Mouse (Mus musculus) hindbrain, embryonic 14.5 days (tissue): ENCODE results near the gene Kcnj6. TPM values are rescaled to one million over a fixed set of nuclear protein-coding genes. Genes with fewer than 3 reads are reported as not detected.
A peak's percentile ranks its signal among the peaks of the same experiment; 100 is the strongest.
"Not testable (repeated sequence)": the region's sequence is repeated elsewhere in the genome, so short reads cannot be mapped to it uniquely, and the experiment has no call there.

ENCODE experiments used
- ATAC-seq: fragments of 200-750 bp; cut with Nextera tagmentation; 2 replicates; pipeline ENCODE4 v1.8.0; 2017; ENCODE audit warnings: moderate number of reproducible peaks, mild to moderate bottlenecking, moderate TSS enrichment, moderate library complexity; ENCODE audit not compliant: low FRiP score
- DNase-seq: peaks from one replicate; pipeline ENCODE4 v3.0.0-alpha.2; 2015; ENCODE audit warnings: low spot score
- H3K27ac ChIP-seq: fragments of 300-500 bp; sonication (generic); 2 replicates; pipeline ENCODE4 v1.5.1; 2014; ENCODE audit warnings: mild to moderate bottlenecking, moderate library complexity
- H3K27me3 ChIP-seq: fragments of 300-500 bp; sonication (generic); 2 replicates; pipeline ENCODE4 v1.6.1; 2014; ENCODE audit warnings: mild to moderate bottlenecking, low read length, mixed read lengths; ENCODE audit not compliant: control insufficient read depth, insufficient read depth
- H3K36me3 ChIP-seq: fragments of 300-500 bp; sonication (generic); replicated peaks from 2 replicates; pipeline ENCODE4 v1.6.1; 2014; ENCODE audit not compliant: control insufficient read depth, insufficient read depth
- H3K4me1 ChIP-seq: fragments of 300-500 bp; sonication (generic); replicated peaks from 2 replicates; pipeline ENCODE4 v1.6.1; 2014; ENCODE audit warnings: antibody characterized with exemption, low read length, mixed read lengths; ENCODE audit not compliant: control insufficient read depth, insufficient read depth
- H3K4me2 ChIP-seq: fragments of 300-500 bp; sonication (generic); replicated peaks from 2 replicates; pipeline ENCODE4 v1.6.1; 2014; ENCODE audit warnings: mild to moderate bottlenecking, moderate library complexity
- H3K4me3 ChIP-seq: fragments of 300-500 bp; sonication (generic); replicated peaks from 2 replicates; pipeline ENCODE4 v1.5.1; 2014; ENCODE audit warnings: mild to moderate bottlenecking, low read length
- H3K9ac ChIP-seq: fragments of 300-500 bp; sonication (generic); 2 replicates; pipeline ENCODE4 v1.6.1; 2014
- H3K9me3 ChIP-seq: fragments of 300-500 bp; sonication (generic); 2 replicates; pipeline ENCODE4 v1.6.1; 2016; ENCODE audit warnings: low read length; ENCODE audit not compliant: control insufficient read depth
- WGBS: fragments of 180-500 bp; shearing (Covaris S2); extraction: QIAGEN DNeasy Blood & Tissue Kit; methylation state at CpG from one replicate; pipeline ENCODE4 v1.1.7; 2014; 5-methylcytosine and 5-hydroxymethylcytosine counted together
- polyA plus RNA-seq: library from polyadenylated mRNA; unstranded; fragments of >200 nt; fragmentation: Nextera tagmentation; extraction: Ambion mirVana; gene quantifications from 2 replicates; pipeline ENCODE4 v1.2.1, GENCODE M21; 2014

The Kcnj6 gene
- polyA plus RNA-seq, 1 experiment from 2014 or later = 3.4 TPM

GRCm38 (mm10) chr16:94816391-94816790, 181.1 kb downstream of the Kcnj6 start:
- no peak overlapping the region for H3K4me3 ChIP-seq
- no peaks in the 10 kb centered on the region for H3K36me3 ChIP-seq
- no peak overlapping the region for H3K27ac ChIP-seq
- no peak overlapping the region for H3K9ac ChIP-seq
- ATAC-seq (peak; percentile 17; the same call in 1 of the 2 replicates), DNase-seq (peak; percentile 81)
- H3K9me3 ChIP-seq = peaks cover 18% of the 10 kb centered on the region
- no peaks in the 10 kb centered on the region for H3K27me3 ChIP-seq
- H3K4me2 ChIP-seq = no peak overlapping the region
- H3K4me1 ChIP-seq = no peaks in the 10 kb centered on the region
- WGBS = 23% methylated on average over 6 of the region's 6 CpGs

GRCm38 (mm10) chr16:94815891-94816290, 181.6 kb downstream of the Kcnj6 start:
- WGBS = 88% methylated on average over 6 of the region's 6 CpGs
- ATAC-seq = no peak

GRCm38 (mm10) chr16:94809286-94809685, 188.2 kb downstream of the Kcnj6 start:
- H3K9ac ChIP-seq, H3K4me3 ChIP-seq, H3K4me2 ChIP-seq, H3K36me3 ChIP-seq, H3K27ac ChIP-seq, DNase-seq, H3K27me3 ChIP-seq, H3K4me1 ChIP-seq, ATAC-seq: not testable (repeated sequence)
- 12% methylated on average over 1 of the region's 1 CpGs for WGBS
- H3K9me3 ChIP-seq = peaks cover 18% of the 10 kb centered on the region

More at GRCm38 (mm10) chr16:94815891-94816290, 181.6 kb downstream of the Kcnj6 start:
- Histone ChIP-seq H3K9ac (no peak overlapping the region), H3K36me3 (no peaks in the 10 kb centered on the region), H3K4me1 (no peaks in the 10 kb centered on the region), H3K27ac (no peak overlapping the region), H3K27me3 (no peaks in the 10 kb centered on the region), H3K4me3 (no peak overlapping the region), H3K9me3 (peaks cover 18% of the 10 kb centered on the region), H3K4me2 (no peak overlapping the region)
- DNase-seq = no peak

GRCm38 (mm10) chr16:94798241-94798640, 199.3 kb downstream of the Kcnj6 start:
- no peak for ATAC-seq
- no peak overlapping the region for H3K4me3 ChIP-seq
- WGBS = 82% methylated on average over 10 of the region's 12 CpGs
- H3K36me3 ChIP-seq = no peaks in the 10 kb centered on the region
- H3K27ac ChIP-seq = no peak overlapping the region
- H3K4me1 ChIP-seq = no peaks in the 10 kb centered on the region
- no peak overlapping the region for H3K4me2 ChIP-seq
- no peak overlapping the region for H3K9ac ChIP-seq
- no peaks in the 10 kb centered on the region for H3K9me3 ChIP-seq
- no peak for DNase-seq
- no peaks in the 10 kb centered on the region for H3K27me3 ChIP-seq

- Histone ChIP-seq H3K4me1 (no peaks in the 10 kb centered on the region), H3K27ac (no peak overlapping the region), H3K4me3 (no peak overlapping the region), H3K9me3 (no peaks in the 10 kb centered on the region), H3K4me2 (no peak overlapping the region), H3K9ac (no peak overlapping the region), H3K36me3 (no peaks in the 10 kb centered on the region), H3K27me3 (no peaks in the 10 kb centered on the region)
- DNase-seq = no peak
- WGBS = 74% methylated on average over 6 of the region's 6 CpGs
- no peak for ATAC-seq
Measured at GRCm38 (mm10) chr16:94797366-94797765, 200.1 kb downstream of the Kcnj6 start.

GRCm38 (mm10) chr16:94793041-94793440, 204.5 kb downstream of the Kcnj6 start:
- peaks cover 4% of the 10 kb centered on the region; the same call in 1 of the 2 replicates for H3K27me3 ChIP-seq
- no peak overlapping the region for H3K4me2 ChIP-seq
- no peak overlapping the region for H3K27ac ChIP-seq
- no peak overlapping the region for H3K9ac ChIP-seq
- no peak for ATAC-seq
- H3K9me3 ChIP-seq = no peaks in the 10 kb centered on the region
- H3K36me3 ChIP-seq = no peaks in the 10 kb centered on the region
- 85% methylated on average over 7 of the region's 7 CpGs for WGBS
- no peaks in the 10 kb centered on the region for H3K4me1 ChIP-seq
- DNase-seq = no peak
- H3K4me3 ChIP-seq = no peak overlapping the region

GRCm38 (mm10) chr16:94789958-94790357, 207.5 kb downstream of the Kcnj6 start:
- no peaks in the 10 kb centered on the region for H3K9me3 ChIP-seq
- DNase-seq = no peak
- no peak overlapping the region for H3K27ac ChIP-seq
- ATAC-seq = no peak
- H3K9ac ChIP-seq = no peak overlapping the region
- no peak overlapping the region for H3K4me3 ChIP-seq
- H3K4me1 ChIP-seq = no peaks in the 10 kb centered on the region
- peaks cover 4% of the 10 kb centered on the region; the same call in 1 of the 2 replicates for H3K27me3 ChIP-seq
- WGBS = 32% methylated on average over 6 of the region's 6 CpGs
- no peaks in the 10 kb centered on the region for H3K36me3 ChIP-seq
- H3K4me2 ChIP-seq = no peak overlapping the region

- Histone ChIP-seq H3K4me1 (no peaks in the 10 kb centered on the region), H3K9me3 (no peaks in the 10 kb centered on the region), H3K4me3 (no peak overlapping the region), H3K36me3 (no peaks in the 10 kb centered on the region), H3K27me3 (peaks cover 4% of the 10 kb centered on the region; the same call in 1 of the 2 replicates), H3K4me2 (no peak overlapping the region), H3K9ac (no peak overlapping the region), H3K27ac (no peak overlapping the region)
- 90% methylated on average over 7 of the region's 7 CpGs for WGBS
- DNase-seq (no peak), ATAC-seq (no peak)
Measured at GRCm38 (mm10) chr16:94788716-94789115, 208.8 kb downstream of the Kcnj6 start.

- Histone ChIP-seq H3K4me3 (no peak overlapping the region), H3K27me3 (peaks cover 5% of the 10 kb centered on the region; the same call in 1 of the 2 replicates), H3K27ac (no peak overlapping the region), H3K9me3 (no peaks in the 10 kb centered on the region), H3K4me2 (no peak overlapping the region), H3K36me3 (no peaks in the 10 kb centered on the region), H3K4me1 (no peaks in the 10 kb centered on the region), H3K9ac (no peak overlapping the region)
- ATAC-seq = 0 out of 2 replicates have a peak, but pooled peaks have one; percentile 55
- WGBS = 8% methylated on average over 16 of the region's 16 CpGs
- peak; percentile 90 for DNase-seq
Measured at GRCm38 (mm10) chr16:94788165-94788564, 209.3 kb downstream of the Kcnj6 start.

- 76% methylated on average over 5 of the region's 5 CpGs for WGBS
- no peak for DNase-seq
- no peak overlapping the region for H3K4me3 ChIP-seq
- H3K27ac ChIP-seq = no peak overlapping the region
- no peak for ATAC-seq
- H3K4me2 ChIP-seq = no peak overlapping the region
- no peaks in the 10 kb centered on the region for H3K36me3 ChIP-seq
- H3K9me3 ChIP-seq = no peaks in the 10 kb centered on the region
- H3K9ac ChIP-seq = no peak overlapping the region
- peaks cover 3% of the 10 kb centered on the region; the same call in 1 of the 2 replicates for H3K4me1 ChIP-seq
- H3K27me3 ChIP-seq = peaks cover 7% of the 10 kb centered on the region; the same call in 1 of the 2 replicates
Measured at GRCm38 (mm10) chr16:94785873-94786272, 211.6 kb downstream of the Kcnj6 start.
